Mouse (Mus musculus) kidney, postnatal 10 days (tissue): ENCODE data around the gene Mlx.
A peak's percentile ranks its signal among the peaks of the same experiment; 100 is the strongest.
"Not testable (repeated sequence)": the region's sequence is repeated elsewhere in the genome, so short reads cannot be mapped to it uniquely, and the experiment has no call there.

Source experiments
- DNase-seq: peaks from one replicate; pipeline ENCODE4 v3.0.0; 2021; ENCODE audit warnings: mixed read lengths

Gene Mlx

GRCm38 (mm10) chr11:101109351-101109750 is 22.3 kb downstream of the Mlx start:
- DNase-seq, result no peak

GRCm38 (mm10) chr11:101110708-101111107 is 23.6 kb downstream of the Mlx start:
- no peak for DNase-seq

- DNase-seq, result no peak
Measured at GRCm38 (mm10) chr11:101111178-101111577, 24.1 kb downstream of the Mlx start.

- DNase-seq, result no peak
Measured at GRCm38 (mm10) chr11:101112186-101112585, 25.1 kb downstream of the Mlx start.

- no peak for DNase-seq
Measured at GRCm38 (mm10) chr11:101115564-101115963, 28.5 kb downstream of the Mlx start.

- DNase-seq, result no peak
Measured at GRCm38 (mm10) chr11:101118105-101118504, 31.0 kb downstream of the Mlx start.

GRCm38 (mm10) chr11:101119131-101119760 is 32.2 kb downstream of the Mlx start:
- DNase-seq, result peak; percentile 34

- DNase-seq, result peak; percentile 100
Measured at GRCm38 (mm10) chr11:101119761-101120544, 32.9 kb downstream of the Mlx start, which contains the start of the genes Retreg3 and Tubg1. Gene Retreg3, minus strand, starts transcription at chr11:101119893. Gene Tubg1, plus strand, starts transcription at chr11:101119938.

GRCm38 (mm10) chr11:101120545-101121188 is 33.6 kb downstream of the Mlx start:
- DNase-seq, result no peak

- peak; percentile 33 for DNase-seq
Measured at GRCm38 (mm10) chr11:101124494-101124893, 37.4 kb downstream of the Mlx start.

- DNase-seq, result not testable (repeated sequence)
Measured at GRCm38 (mm10) chr11:101125008-101125407, 37.9 kb downstream of the Mlx start.

- DNase-seq, result peak; percentile 50
Measured at GRCm38 (mm10) chr11:101127075-101127474, 40.0 kb downstream of the Mlx start.

GRCm38 (mm10) chr11:101128996-101129577 is 42.0 kb downstream of the Mlx start:
- no peak for DNase-seq

- peak; percentile 31 for DNase-seq
Measured at GRCm38 (mm10) chr11:101130056-101130756, 43.1 kb downstream of the Mlx start.

GRCm38 (mm10) chr11:101131187-101131586 is 44.1 kb downstream of the Mlx start:
- DNase-seq, result no peak

GRCm38 (mm10) chr11:101131701-101132100 is 44.6 kb downstream of the Mlx start:
- DNase-seq, result peak; percentile 66

- DNase-seq, result peak; percentile 52
Measured at GRCm38 (mm10) chr11:101133037-101133436, 46.0 kb downstream of the Mlx start.

GRCm38 (mm10) chr11:101134217-101134865 is 47.3 kb downstream of the Mlx start:
- no peak for DNase-seq

- no peak for DNase-seq
Measured at GRCm38 (mm10) chr11:101137000-101137399, 49.9 kb downstream of the Mlx start.

- DNase-seq, result peak; percentile 84
Measured at GRCm38 (mm10) chr11:101138536-101139181, 51.6 kb downstream of the Mlx start.

GRCm38 (mm10) chr11:101140164-101140819 is 53.2 kb downstream of the Mlx start:
- peak; percentile 58 for DNase-seq
